Mouse (Mus musculus): ENCODE measurements at regions not wholly inside any gene's neighbourhood (a gene's known extent, or its start where the extent isn't known, plus 50 kb on each side); places are given as distances from the start of the nearest gene placed in this dataset.

DNA sequence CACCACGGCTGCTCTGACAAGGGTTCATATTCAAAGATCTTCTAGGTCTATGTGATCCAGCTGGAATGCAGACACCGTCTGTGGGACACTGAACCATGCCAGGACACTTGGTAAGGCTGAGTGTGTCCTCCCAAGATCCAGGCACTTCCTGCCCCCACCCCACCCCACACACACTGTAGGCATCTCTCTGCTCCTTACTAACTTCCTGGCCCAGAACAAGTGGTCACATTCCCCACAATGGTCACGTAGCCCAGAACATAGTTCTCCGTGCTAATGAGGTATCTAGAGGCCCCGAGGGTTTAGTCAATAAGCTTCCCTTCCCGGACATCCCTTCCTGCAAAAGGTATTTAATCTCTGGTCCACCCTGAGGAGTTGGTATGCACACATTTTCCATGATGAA, 54.5 kb upstream of the Cav2 start:
- DNase-seq = no peak
